Mouse (Mus musculus): ENCODE measurements at regions not wholly inside any gene's neighbourhood (a gene's known extent, or its start where the extent isn't known, plus 50 kb on each side); places are given as distances from the start of the nearest gene placed in this dataset.

DNA sequence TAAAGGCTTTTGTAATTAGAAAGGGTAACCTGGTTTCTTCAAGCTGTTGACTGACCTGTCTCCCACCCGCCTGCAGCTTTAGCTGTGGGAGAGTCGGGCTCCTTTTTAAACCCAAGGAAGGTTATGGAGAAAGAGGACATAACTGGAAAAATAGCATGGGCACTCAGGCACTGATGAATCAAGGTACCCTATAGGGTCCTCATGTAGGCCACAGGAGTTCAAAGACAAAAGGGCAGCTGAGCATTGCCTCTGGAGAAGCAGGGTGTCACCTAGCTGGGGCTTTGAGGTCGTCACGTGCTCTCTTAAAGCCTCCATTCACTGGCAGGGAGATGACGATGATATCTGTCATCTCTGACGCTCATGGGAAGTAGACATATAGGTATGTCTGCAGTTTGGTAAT lies 68.4 kb upstream of the Habp2 start:
- no peak overlapping the region for H3K4me3 ChIP-seq (ENCODE audit: low read depth, low read length)
- WGBS, result 71% methylated on average over 6 of the region's 6 CpGs
- TF ChIP-seq CTCF (IDR thresholded peaks at IDR 0.05; ENCODE audit: low read depth), result no peak
- TF ChIP-seq EP300 (optimal IDR thresholded peaks at IDR 0.05), result no peak

DNA sequence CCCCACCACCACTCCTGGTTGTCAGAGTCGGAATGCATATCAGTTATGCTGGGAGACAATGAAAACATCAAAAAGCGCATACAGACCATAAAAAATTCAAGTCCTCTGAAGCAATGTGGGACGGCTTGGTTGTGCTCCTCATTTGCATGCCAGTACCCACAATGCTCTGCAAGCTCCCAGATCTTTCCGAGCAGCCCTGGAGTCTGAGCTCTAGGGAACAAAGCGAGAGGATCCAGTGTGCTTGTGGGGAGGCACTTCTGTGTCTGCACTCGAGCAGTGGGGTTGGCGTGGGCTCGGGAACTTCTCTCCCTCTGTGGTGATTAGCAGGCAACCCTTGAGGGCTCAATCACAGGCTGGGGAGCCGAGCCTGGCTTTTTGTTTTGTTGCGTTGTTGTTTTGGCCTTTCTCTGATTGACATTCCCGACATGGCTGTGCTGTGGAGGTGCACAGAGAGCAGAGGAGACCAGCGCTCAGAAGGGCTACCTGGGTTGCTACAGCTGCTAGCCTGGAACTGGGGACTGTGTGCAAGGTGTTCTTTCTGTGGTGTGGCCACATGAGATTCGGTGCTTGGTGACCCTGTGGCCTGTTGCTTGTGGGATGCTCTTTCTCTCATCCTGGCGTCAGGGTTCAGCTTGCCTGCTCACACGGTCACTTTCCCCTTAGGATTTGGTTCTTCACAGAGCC lies 66.1 kb upstream of the Habp2 start:
- Histone ChIP-seq H3K36me3 (ENCODE audit: control insufficient read depth, insufficient read depth, low read length) (no peaks in the 10 kb centered on the region), H3K4me3 (ENCODE audit: low read depth, low read length) (no peak overlapping the region), H3K27ac (replicated peaks) (no peak overlapping the region), H3K9me3 (ENCODE audit: control insufficient read depth, low read length) (no peaks in the 10 kb centered on the region), H3K27me3 (ENCODE audit: control insufficient read depth, insufficient read depth, low read length) (no peaks in the 10 kb centered on the region), H3K9ac (ENCODE audit: low read length) (no peak overlapping the region), H3K4me2 (replicated peaks; ENCODE audit: low read depth) (no peak overlapping the region), H3K4me1 (replicated peaks; ENCODE audit: control insufficient read depth, insufficient read depth) (no peaks in the 10 kb centered on the region)
- TF ChIP-seq CTCF (IDR thresholded peaks at IDR 0.05; ENCODE audit: low read depth) (no peak), EP300 (optimal IDR thresholded peaks at IDR 0.05) (no peak)
- DNase-seq (ENCODE audit: low spot score), result no peak
- WGBS, result 73% methylated on average over 15 of the region's 15 CpGs
- ATAC-seq (ENCODE audit: low FRiP score, low TSS enrichment), result no peak

More for the DNA sequence above, 68.4 kb upstream of the Habp2 start:
- DNase-seq (ENCODE audit: low spot score) (no peak), ATAC-seq (ENCODE audit: low FRiP score, low TSS enrichment) (no peak)
- Histone ChIP-seq H3K27me3 (ENCODE audit: control insufficient read depth, insufficient read depth, low read length) (no peaks in the 10 kb centered on the region), H3K4me1 (replicated peaks; ENCODE audit: control insufficient read depth, insufficient read depth) (no peaks in the 10 kb centered on the region), H3K36me3 (ENCODE audit: control insufficient read depth, insufficient read depth, low read length) (no peaks in the 10 kb centered on the region), H3K9ac (ENCODE audit: low read length) (no peak overlapping the region), H3K4me2 (replicated peaks; ENCODE audit: low read depth) (no peak overlapping the region), H3K27ac (replicated peaks) (no peak overlapping the region), H3K9me3 (ENCODE audit: control insufficient read depth, low read length) (no peaks in the 10 kb centered on the region)

DNA sequence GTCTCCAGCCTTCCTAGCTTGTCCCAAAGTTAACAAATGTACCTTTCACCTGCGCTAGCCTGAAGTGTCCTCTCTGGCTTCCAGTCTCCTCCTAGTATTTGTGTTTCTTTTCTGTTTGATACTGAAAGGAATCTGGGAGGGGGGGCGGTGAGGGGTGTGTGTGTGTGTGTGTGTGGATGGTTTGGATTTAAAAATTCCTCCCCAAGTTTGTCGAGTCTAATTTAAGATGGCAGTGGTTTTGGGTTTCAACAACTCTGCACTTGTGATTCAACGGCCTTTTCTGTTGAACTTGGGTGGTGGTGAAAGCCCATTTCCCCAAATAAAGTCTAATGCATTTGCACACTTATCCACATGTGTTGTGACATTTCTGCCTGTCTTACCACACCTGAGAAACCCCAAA lies 64.4 kb upstream of the Habp2 start:
- Histone ChIP-seq H3K27ac (replicated peaks) (no peak overlapping the region), H3K4me1 (replicated peaks; ENCODE audit: control insufficient read depth, insufficient read depth) (no peaks in the 10 kb centered on the region), H3K9ac (ENCODE audit: low read length) (no peak overlapping the region), H3K36me3 (ENCODE audit: control insufficient read depth, insufficient read depth, low read length) (no peaks in the 10 kb centered on the region), H3K4me3 (ENCODE audit: low read depth, low read length) (no peak overlapping the region), H3K4me2 (replicated peaks; ENCODE audit: low read depth) (no peak overlapping the region), H3K27me3 (ENCODE audit: control insufficient read depth, insufficient read depth, low read length) (no peaks in the 10 kb centered on the region), H3K9me3 (ENCODE audit: control insufficient read depth, low read length) (no peaks in the 10 kb centered on the region)
- TF ChIP-seq EP300 (optimal IDR thresholded peaks at IDR 0.05) (no peak), CTCF (IDR thresholded peaks at IDR 0.05; ENCODE audit: low read depth) (no peak)
- DNase-seq (ENCODE audit: low spot score), result no peak
- ATAC-seq (ENCODE audit: low FRiP score, low TSS enrichment), result no peak
- WGBS, result 59% methylated on average over 4 of the region's 4 CpGs

DNA sequence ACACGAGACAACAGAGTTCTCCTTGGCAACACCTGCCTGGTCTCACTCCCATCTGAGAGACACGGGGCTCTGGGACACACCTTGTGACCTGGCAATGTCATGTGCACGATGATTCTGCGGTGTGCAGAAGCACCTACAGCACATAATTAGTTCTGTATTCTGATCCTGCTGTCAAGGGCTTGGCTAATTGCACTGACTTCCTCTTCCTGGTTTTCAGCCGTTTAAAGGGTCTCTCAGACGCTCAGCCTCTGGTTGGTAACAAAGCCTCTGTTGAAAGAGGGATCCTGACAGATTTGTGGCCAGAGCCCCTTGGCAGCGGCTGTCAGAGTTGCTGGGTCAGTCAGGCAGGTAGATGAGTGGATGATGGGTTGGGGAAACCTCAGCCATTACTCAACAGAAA lies 61.9 kb upstream of the Habp2 start:
- no peak for DNase-seq (ENCODE audit: low spot score)
- ATAC-seq (ENCODE audit: low FRiP score, low TSS enrichment), result no peak
- H3K4me3 ChIP-seq (ENCODE audit: low read depth, low read length), result no peak overlapping the region
- no peak overlapping the region for H3K9ac ChIP-seq (ENCODE audit: low read length)
- H3K27me3 ChIP-seq (ENCODE audit: control insufficient read depth, insufficient read depth, low read length), result no peaks in the 10 kb centered on the region
- H3K4me2 ChIP-seq (replicated peaks; ENCODE audit: low read depth), result no peak overlapping the region
- H3K36me3 ChIP-seq (ENCODE audit: control insufficient read depth, insufficient read depth, low read length), result no peaks in the 10 kb centered on the region
- H3K27ac ChIP-seq (replicated peaks), result no peak overlapping the region
- H3K9me3 ChIP-seq (ENCODE audit: control insufficient read depth, low read length), result no peaks in the 10 kb centered on the region
- TF ChIP-seq EP300 (optimal IDR thresholded peaks at IDR 0.05), result no peak
- TF ChIP-seq CTCF (IDR thresholded peaks at IDR 0.05; ENCODE audit: low read depth), result no peak
- H3K4me1 ChIP-seq (replicated peaks; ENCODE audit: control insufficient read depth, insufficient read depth), result no peaks in the 10 kb centered on the region
- 22% methylated on average over 7 of the region's 7 CpGs for WGBS

DNA sequence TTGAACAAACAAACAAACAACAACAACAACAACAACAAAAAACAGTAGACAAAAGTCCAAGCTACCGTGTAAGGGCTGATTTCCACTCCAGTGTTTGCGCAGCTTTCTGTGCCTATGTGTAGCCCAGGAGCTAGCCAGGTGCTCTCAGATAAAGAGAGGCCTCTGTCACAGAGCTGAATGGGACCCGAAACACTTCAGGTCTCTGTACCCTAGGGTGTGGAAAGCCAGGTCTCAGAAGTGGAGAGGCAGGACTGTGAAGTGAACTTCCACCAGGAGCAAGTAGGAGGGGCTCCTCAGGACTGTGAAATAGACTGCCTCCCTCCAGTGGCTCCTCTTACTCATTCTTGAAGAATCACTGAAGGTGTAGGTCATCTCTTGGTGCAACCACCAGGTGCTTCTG lies 61.4 kb upstream of the Habp2 start:
- Histone ChIP-seq H3K4me2 (replicated peaks; ENCODE audit: low read depth) (no peak overlapping the region), H3K27ac (replicated peaks) (no peak overlapping the region), H3K9me3 (ENCODE audit: control insufficient read depth, low read length) (no peaks in the 10 kb centered on the region), H3K4me1 (replicated peaks; ENCODE audit: control insufficient read depth, insufficient read depth) (no peaks in the 10 kb centered on the region), H3K36me3 (ENCODE audit: control insufficient read depth, insufficient read depth, low read length) (no peaks in the 10 kb centered on the region), H3K27me3 (ENCODE audit: control insufficient read depth, insufficient read depth, low read length) (no peaks in the 10 kb centered on the region), H3K9ac (ENCODE audit: low read length) (no peak overlapping the region), H3K4me3 (ENCODE audit: low read depth, low read length) (no peak overlapping the region)
- DNase-seq (ENCODE audit: low spot score) (no peak), ATAC-seq (ENCODE audit: low FRiP score, low TSS enrichment) (peak; percentile 56; the same call in 1 of the 2 replicates)
- WGBS, result 66% methylated on average over 3 of the region's 3 CpGs
- TF ChIP-seq EP300 (optimal IDR thresholded peaks at IDR 0.05), result no peak
- TF ChIP-seq CTCF (IDR thresholded peaks at IDR 0.05; ENCODE audit: low read depth), result 0 out of 2 replicates have a peak, but pooled peaks have one; percentile 7

DNA sequence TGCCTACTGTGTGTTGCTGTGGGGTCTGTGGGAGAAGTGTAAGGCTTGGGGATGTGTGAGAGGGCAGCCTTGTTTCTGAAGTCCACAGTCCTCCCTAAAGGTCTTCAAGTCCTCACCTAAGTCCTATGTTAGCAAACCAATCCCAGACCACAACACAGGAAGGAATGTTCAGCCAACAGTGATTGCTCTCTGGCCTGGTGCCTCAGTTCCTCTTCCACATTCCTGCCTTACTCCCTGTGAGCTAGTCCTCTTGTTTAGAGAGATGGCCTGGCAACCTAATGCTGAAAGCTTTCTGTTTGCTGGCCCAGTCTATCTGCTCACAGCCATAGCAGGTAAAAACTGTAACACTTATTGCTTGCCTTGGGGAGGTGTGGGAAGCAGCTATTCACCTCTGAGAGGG lies 58.4 kb upstream of the Habp2 start:
- no peak for ATAC-seq (ENCODE audit: low FRiP score, low TSS enrichment)
- no peak overlapping the region for H3K4me2 ChIP-seq (replicated peaks; ENCODE audit: low read depth)
- TF ChIP-seq EP300 (optimal IDR thresholded peaks at IDR 0.05) (no peak), CTCF (IDR thresholded peaks at IDR 0.05; ENCODE audit: low read depth) (no peak)
- no peaks in the 10 kb centered on the region for H3K27me3 ChIP-seq (ENCODE audit: control insufficient read depth, insufficient read depth, low read length)
- H3K9ac ChIP-seq (ENCODE audit: low read length), result no peak overlapping the region
- no peaks in the 10 kb centered on the region for H3K9me3 ChIP-seq (ENCODE audit: control insufficient read depth, low read length)
- no peaks in the 10 kb centered on the region for H3K36me3 ChIP-seq (ENCODE audit: control insufficient read depth, insufficient read depth, low read length)
- no peak overlapping the region for H3K27ac ChIP-seq (replicated peaks)
- no peaks in the 10 kb centered on the region for H3K4me1 ChIP-seq (replicated peaks; ENCODE audit: control insufficient read depth, insufficient read depth)
- no peak for DNase-seq (ENCODE audit: low spot score)
- H3K4me3 ChIP-seq (ENCODE audit: low read depth, low read length), result no peak overlapping the region

Data from stomach, postnatal 0 days (tissue).